Mouse (Mus musculus) gastrocnemius, postnatal 14 days (tissue): ENCODE measurements around the gene Chd8. TPM values are rescaled to one million over a fixed set of nuclear protein-coding genes. Genes with fewer than 3 reads are reported as not detected.

Experiments used
- total RNA-seq, 2 experiments: library from RNA; stranded (reverse); gene quantifications; 2 replicates each; pipeline ENCODE4 v1.2.3; 2021

Gene Chd8
- total RNA-seq, 2 experiments from 2014 or later: 36.5 to 37.7 TPM

Other genes with a start within 250 kb of the Chd8 start
- under 1 TPM; 0.55 to 0.62 TPM for gene Tmem253, start 242.1 kb downstream of the Chd8 start, total RNA-seq
- 10 to 100 TPM; 13.3 to 13.4 TPM for gene Zfp219, start 237.0 kb downstream of the Chd8 start, total RNA-seq
- not detected for gene Olfr221, start 215.3 kb downstream of the Chd8 start, total RNA-seq
- 10 to 100 TPM; 76.7 to 88.8 TPM for gene Hnrnpc, start 153.8 kb downstream of the Chd8 start, total RNA-seq
- under 1 TPM in 1 of 2 experiments, not detected in 1; 0.25 TPM for gene Rpgrip1, start 147.1 kb downstream of the Chd8 start, total RNA-seq
- 10 to 100 TPM; 15.7 to 16.1 TPM for gene Supt16, start 60.4 kb downstream of the Chd8 start, total RNA-seq
- 10 to 100 TPM; 31.9 to 33.1 TPM for gene Tox4, start 21.4 kb upstream of the Chd8 start, total RNA-seq
- gene Rab2b, start 21.8 kb upstream of the Chd8 start, total RNA-seq: 1 to 10 TPM; 3.7 to 5.0 TPM
- gene Mettl3, start 47.3 kb upstream of the Chd8 start, total RNA-seq: 10 to 100 TPM; 11.8 to 14.7 TPM
- 1 to 10 TPM; 1.9 to 2.4 TPM for gene Sall2, start 71.0 kb upstream of the Chd8 start, total RNA-seq
- gene Olfr1513, start 98.6 kb upstream of the Chd8 start, total RNA-seq: not detected
- not detected for gene Olfr1512, start 121.4 kb upstream of the Chd8 start, total RNA-seq
- gene Olfr1511, start 139.6 kb upstream of the Chd8 start, total RNA-seq: not detected
- not detected for gene Olfr1510, start 156.6 kb upstream of the Chd8 start, total RNA-seq
- not detected for gene Olfr1509, start 185.2 kb upstream of the Chd8 start, total RNA-seq
- gene Olfr1508, start 209.7 kb upstream of the Chd8 start, total RNA-seq: not detected
- not detected for gene Olfr1507, start 238.0 kb upstream of the Chd8 start, total RNA-seq